Mouse (Mus musculus) thymus, postnatal 36 days (tissue): ENCODE measurements around the gene Ift20.
"Not testable (repeated sequence)": the region's sequence is repeated elsewhere in the genome, so short reads cannot be mapped to it uniquely, and the experiment has no call there.

Experiments used
- DNase-seq, 2 experiments: peaks; one replicate each; pipeline ENCODE4 v3.0.0; 2022; ENCODE audit warnings: mixed read lengths in 2 of 2

The Ift20 gene

DNA sequence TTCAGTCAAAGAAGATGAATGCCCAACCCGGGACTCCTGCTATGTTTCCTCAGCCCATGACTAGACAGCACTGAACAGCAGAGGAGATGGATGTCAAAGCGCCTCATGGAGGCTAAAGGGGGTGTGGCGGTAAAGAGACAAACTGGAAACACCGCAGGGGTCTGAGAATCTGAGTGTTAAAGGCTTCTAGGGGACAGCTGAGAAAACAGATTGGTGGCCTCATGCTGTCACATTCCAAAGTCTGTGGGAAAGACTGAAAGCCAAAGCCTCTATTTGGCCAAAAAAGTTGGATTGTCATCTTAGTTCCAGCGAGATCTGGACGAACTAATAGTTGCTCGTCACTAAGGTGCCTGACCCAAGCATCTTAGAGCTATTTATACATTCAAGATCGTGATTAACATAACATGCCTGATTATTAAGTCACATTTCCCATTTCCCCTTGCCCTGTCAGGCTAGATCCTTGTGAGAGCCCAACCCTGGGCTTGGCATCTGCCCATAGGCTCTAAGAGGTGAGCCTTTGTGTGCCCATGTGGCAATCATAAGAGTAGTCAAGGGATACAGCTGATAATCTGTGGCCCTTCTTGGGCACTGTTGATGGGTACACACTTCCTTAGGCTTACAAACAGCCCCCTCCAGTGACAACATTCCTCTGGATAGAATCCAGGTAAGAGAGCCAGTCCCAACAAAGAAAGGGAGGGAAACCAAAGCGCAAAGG, 12.8 kb upstream of the Ift20 start:
- DNase-seq: no peak

- DNase-seq: no peak
These were observed 11.3 kb upstream of the Ift20 start for GRCm38 (mm10) chr11:78524838-78525237.

GRCm38 (mm10) chr11:78528714-78529113, 7.4 kb upstream of the Ift20 start:
- no peak for DNase-seq

GRCm38 (mm10) chr11:78530001-78530400, 6.2 kb upstream of the Ift20 start:
- no peak for DNase-seq

DNA sequence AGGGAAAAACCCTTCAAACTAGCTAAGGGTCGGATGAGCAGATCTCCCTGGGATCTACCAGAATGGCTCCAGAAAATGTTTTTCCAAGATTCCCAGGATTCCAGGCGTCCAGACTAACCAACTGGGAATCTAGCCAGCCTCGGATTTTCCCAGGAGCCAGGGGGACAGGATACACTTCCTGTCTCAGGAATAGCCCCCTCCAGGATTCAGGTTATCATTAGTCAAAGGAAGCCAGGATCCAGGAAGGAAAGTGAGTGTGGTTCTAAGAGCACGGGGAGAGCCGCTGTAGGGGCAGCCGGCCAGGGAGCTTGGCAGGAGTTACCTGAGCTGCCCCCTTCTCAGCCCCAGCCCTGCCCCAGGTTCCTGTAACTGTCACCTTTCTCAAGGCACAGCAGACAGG, 5.1 kb upstream of the Ift20 start:
- DNase-seq: no peak

- DNase-seq: not testable (repeated sequence)
These were observed 4.6 kb upstream of the Ift20 start for GRCm38 (mm10) chr11:78531515-78531914.

- DNase-seq: no peak
These were observed 1.6 kb upstream of the Ift20 start for GRCm38 (mm10) chr11:78534516-78534915.

DNA sequence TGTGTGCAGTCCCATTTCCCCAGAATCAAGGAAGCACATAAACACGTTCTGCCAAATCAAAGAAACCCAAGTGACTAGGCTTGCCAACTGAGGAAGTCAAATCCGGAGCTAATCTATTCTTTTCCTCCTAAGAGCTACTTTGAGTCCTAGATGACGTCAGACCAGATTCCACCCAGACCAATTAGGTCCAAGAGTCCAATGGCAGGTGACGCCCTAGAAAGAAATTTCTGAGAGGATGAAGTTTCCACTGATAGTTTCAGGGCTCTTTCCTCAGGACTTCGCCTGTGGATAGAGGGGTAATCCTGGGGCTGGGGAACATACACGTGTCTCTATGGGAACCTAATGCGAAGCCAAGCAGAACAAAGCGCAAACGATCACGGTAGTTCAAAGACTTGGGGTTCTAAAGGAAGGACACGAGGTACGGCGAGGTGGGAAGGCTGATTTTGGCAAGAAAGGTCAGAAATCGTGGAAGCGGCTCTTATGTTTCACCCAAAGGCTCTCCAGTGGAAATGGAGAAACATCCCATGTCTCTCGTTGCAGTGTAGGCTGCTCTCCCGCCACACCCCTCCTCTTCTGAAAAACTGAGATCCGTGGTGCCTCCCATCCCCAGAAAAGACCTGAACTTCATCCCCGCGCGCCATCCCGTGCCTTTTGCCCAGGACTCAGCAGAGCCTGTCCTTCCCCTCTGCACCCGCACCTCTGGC, 633 bp upstream of the Ift20 start:
- no peak for DNase-seq

- DNase-seq: no peak
These were observed 526 bp downstream of the Ift20 start for GRCm38 (mm10) chr11:78536690-78537084.

DNA sequence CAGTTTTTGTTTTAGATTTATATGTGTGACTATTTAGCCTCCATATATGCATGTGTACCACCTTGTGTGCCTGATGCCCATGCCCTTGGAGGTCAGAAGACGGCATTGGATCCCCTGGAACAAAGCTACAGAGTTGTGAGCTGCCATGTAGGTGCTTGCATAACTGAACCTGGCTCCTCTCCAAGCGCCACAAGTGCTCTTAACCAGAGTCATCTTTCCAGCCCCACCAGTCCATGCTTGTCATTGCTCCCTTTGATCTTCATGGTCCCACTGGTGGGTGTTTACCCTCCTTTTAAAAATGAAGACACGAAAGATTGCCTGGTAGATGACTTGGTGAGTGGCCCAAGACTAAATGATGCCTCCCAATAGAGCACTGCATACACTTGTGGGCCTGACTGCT, 4.2 kb downstream of the Ift20 start:
- DNase-seq: no peak

DNA sequence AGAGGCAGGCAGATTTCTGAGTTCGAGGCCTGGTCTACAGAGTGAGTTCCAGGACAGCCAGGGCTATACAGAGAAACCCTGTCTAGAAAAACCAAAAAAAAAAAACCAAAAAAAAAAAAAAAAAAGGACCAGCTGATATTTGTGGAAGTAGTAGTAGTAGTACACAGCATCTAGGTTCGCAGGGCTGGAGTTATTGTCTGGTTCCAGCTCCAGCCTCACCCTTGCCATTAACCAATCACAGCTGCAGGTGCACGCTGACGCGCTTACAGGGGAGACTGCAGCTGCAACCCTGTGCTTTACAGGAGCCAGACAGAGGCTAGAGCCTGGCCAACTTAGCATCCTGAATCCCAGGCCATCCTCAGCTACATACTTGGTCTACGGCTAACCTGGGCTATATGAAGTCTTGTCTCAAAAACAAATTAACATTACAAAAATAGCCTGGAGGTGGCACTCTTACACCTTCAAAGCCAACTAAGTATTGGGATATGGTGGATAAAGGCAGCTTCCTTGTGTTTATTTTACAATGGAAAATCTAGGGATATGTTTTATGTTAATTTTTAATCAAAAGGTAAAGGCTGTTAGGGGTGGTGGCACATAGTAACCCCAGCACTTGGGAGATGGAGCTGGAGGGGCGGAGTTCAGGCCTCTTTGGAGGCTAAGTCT, 8.4 kb downstream of the Ift20 start:
- DNase-seq: no peak

DNA sequence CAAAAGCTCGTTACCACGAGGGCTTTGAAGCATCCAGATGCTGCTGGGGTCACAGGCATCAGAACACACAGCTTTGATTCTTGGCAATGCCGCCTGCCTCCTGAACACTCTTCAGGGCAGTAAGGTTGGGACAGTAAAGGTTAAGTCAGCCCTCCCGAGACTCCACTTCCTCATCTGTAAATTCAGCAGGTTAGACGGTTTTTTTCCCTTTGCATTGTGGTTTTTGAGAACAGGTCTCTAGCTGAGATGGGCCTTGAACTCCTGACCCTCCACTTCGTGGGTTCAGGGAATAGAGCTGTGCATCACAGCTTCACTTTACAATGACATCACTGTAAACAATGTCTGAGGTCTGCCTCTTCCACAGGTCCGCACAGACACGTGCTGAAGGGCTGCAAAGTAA, 9.0 kb downstream of the Ift20 start:
- no peak for DNase-seq

GRCm38 (mm10) chr11:78547718-78548460, 11.7 kb downstream of the Ift20 start:
- DNase-seq: no peak

DNA sequence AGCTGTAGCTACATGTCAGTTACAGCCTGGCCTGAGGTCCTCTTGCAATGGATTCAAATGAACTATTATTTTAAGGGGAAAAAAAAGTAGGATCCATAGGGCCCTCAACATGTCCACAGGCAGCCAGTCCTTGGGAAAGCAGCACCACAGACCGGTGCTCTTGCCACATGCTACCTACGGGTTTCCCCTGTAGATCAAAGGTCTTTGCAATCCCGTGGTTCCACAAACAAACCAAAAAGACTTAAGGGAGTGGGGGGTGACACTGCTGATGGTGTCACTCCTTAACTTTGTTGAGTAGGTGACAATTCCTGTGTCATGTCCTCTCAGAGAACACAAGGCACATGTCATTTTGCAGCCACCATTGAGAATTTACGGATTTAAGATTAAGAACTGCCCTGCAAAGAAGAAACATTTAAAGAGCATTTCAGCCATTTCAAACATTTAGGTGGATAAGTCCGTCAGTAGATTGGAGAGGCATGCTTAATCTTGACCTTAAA, 13.4 kb downstream of the Ift20 start:
- DNase-seq: no peak

- DNase-seq: peak; percentile 92 to 96
These were observed 14.3 kb downstream of the Ift20 start, which contains the start of gene Tmem97 for GRCm38 (mm10) chr11:78550168-78551058. Tmem97 (minus strand) TSS chr11:78550777.

GRCm38 (mm10) chr11:78551059-78551398, 14.9 kb downstream of the Ift20 start:
- DNase-seq: no peak

- no peak for DNase-seq
These were observed 19.5 kb downstream of the Ift20 start for GRCm38 (mm10) chr11:78555623-78556022.

- no peak for DNase-seq
These were observed 19.9 kb downstream of the Ift20 start for GRCm38 (mm10) chr11:78556070-78556469.

GRCm38 (mm10) chr11:78557241-78557640, 21.1 kb downstream of the Ift20 start:
- no peak for DNase-seq

- DNase-seq: peak; percentile 47 to 48
These were observed 24.3 kb downstream of the Ift20 start for GRCm38 (mm10) chr11:78560447-78560846.

- no peak for DNase-seq
These were observed 30.6 kb downstream of the Ift20 start for GRCm38 (mm10) chr11:78566775-78567174.

DNA sequence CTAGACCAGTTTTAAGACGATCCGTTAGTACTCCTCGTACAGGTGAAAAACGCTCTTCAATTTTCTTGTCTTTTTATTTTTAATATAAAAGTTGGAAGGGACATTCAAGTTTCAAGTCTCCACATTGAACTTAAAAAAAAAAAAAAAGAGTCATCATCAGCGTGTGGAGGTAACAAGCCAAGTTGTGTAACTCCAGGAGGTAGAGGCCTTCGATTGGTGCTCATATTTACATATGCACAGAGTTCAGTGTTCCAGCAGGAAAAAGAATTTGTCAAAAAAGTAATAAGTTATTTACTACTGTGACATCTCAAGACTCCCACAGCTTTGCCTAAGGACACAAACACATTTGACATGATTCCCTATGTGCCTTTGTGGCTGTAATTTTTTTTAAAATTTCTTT, 31.5 kb downstream of the Ift20 start:
- no peak for DNase-seq
